Mouse (Mus musculus) ES-E14 (cell line): ENCODE results near the gene Slc25a22.

Source experiments
- CHD2 ChIP-seq: IDR thresholded peaks from 2 replicates; pipeline ENCODE4 v1.6.1; 2014; ENCODE audit warnings: mild to moderate bottlenecking, low read depth, low read length, inconsistent platforms
- HCFC1 ChIP-seq: IDR thresholded peaks from 2 replicates; pipeline ENCODE4 v1.6.1; 2012; ENCODE audit warnings: low read length, inconsistent platforms, borderline replicate concordance; ENCODE audit not compliant: insufficient read depth
- MAFK ChIP-seq: IDR thresholded peaks from 2 replicates; pipeline ENCODE4 v1.6.1; 2014; ENCODE audit warnings: mild to moderate bottlenecking, low read depth, low read length, inconsistent platforms; ENCODE audit not compliant: insufficient read depth
- ZC3H11A ChIP-seq: IDR thresholded peaks from 2 replicates; pipeline ENCODE4 v1.6.1; 2012; ENCODE audit warnings: low read depth, mild to moderate bottlenecking, inconsistent platforms, low read length, borderline replicate concordance

- no peak for TF ChIP-seq MAFK
- TF ChIP-seq ZC3H11A: no peak
- no peak for TF ChIP-seq CHD2
- no peak for TF ChIP-seq HCFC1
Observed at GRCm38 (mm10) chr7:141470637-141470944, 32.9 kb upstream of the Slc25a22 start.
